Mouse (Mus musculus): ENCODE data around the gene Card14.
"Not testable (repeated sequence)": the region's sequence is repeated elsewhere in the genome, so short reads cannot be mapped to it uniquely, and the experiment has no call there.

The Card14 gene

DNA sequence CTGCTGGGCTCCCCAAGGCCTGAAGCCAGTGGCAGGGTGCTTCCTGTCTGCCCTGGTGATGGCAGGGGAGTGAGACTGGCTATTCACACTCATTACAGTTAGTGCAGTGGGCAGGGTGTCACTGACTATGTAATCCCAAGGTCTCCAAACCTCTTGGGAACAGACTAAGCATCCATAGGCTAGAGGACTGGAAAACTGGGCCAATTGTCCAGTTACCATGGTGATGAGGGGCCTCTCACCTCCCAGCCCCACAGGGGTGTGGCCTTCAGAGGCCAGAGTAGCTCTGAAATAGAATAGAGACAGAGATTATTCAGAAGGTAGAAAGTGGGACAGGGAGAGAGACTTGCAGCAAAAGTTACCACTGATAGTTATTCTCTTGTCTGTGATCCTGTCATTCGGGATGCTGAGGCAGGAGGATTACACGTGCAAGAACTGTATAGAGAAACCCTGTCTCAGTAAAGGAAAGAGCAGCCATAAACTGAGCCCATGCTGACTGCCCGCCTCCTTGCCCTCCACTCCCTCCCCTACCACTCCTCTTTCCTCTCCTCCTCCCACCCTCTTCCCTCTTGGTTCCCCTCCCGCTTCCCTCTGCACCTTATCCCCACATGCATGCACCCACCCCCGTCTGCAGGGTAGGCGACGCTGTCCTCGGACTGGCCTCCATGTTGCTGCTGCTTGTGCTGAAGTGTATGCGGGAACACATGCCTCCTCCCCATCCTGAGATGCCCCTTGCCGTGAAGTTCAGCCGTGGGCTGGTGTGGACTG lies 55.4 kb downstream of the Card14 start:
- no peak for DNase-seq

DNA sequence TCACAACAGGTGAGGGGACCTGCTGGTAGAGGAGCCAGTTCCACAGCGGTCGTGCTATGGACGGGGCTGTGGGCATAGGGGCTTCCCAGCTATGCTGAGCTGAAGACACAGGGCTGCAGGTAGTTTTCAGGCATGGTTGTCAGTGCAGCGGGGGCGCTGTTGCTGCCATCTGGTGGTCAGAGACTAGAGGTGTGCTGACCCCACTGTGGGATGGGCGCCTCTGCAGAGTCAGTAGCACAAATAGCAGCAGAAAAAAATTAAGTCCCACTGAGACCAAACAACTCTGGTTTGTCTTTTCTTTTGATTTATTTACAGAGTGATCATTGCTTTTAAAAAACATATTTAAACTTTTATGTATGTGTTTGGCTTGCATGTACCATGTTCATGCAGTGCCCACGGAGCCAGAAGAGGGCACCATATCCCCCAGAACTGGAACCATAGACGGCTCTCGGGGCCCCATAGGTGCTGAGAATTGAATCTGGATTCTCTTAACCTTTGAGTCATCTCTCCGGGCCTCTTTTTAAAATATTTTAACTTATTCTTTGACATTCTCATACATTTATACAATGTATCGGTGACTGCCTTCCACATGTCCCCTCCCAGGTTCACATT lies 56.1 kb downstream of the Card14 start:
- peak; percentile 71 to 82 for DNase-seq

DNA sequence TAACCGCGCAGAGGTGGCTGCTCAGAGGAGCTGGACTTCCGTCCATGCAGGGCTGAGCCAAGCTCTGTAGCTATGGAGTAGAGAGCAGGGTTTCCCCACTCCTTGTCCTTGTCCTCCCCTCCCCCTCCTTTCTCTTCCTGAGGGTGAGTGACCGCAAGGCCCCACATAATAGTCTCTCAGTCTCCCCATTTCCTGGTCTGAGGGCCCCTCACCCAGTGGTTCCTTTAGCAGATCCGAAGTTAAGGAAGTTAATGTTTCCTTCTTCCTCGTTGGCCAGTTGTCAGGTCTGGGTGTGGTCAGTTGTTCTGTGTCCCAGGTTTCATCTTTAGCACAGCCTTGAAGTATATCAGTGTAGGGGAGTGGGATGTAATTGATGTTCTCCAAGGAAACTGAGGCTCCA lies 67.9 kb downstream of the Card14 start:
- DNase-seq = no peak

DNA sequence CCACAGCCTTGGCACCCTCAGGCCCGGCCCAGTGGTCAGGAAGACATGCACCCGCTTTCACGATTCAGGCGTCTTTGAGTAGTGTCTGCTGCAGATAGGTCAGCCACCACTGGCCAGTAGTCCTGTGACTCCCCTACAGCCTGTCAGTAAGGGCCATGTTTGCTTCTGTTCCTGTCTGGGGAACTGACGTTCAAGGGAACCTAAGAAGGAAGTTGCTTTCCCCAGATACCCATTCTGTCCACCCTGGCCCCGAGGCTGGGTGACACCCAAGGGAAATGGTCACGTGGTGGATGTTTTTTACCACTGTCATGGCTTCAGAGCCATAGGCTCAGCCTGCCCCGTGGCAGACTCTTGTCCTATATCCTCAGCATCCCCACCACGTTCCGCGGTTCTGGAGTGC lies 69.8 kb downstream of the Card14 start:
- DNase-seq = no peak

DNA sequence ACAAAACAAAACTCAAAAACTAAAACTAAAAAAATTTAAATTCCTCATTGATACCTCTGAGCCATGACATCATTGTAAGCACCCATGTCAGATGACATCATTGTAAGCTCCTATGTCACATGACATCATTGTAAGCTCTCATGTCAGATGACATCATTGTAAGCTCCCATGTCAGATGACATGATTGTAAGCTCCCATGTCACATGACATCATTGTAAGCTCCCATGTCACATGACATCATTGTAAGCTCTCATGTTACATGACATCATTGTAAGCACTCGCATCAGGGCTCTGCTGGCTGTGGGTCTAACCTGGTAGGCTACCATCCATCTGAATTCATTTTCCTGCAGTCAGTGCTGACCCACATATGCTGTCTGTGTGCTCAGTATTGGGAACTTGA lies 71.0 kb downstream of the Card14 start:
- DNase-seq = no peak

DNA sequence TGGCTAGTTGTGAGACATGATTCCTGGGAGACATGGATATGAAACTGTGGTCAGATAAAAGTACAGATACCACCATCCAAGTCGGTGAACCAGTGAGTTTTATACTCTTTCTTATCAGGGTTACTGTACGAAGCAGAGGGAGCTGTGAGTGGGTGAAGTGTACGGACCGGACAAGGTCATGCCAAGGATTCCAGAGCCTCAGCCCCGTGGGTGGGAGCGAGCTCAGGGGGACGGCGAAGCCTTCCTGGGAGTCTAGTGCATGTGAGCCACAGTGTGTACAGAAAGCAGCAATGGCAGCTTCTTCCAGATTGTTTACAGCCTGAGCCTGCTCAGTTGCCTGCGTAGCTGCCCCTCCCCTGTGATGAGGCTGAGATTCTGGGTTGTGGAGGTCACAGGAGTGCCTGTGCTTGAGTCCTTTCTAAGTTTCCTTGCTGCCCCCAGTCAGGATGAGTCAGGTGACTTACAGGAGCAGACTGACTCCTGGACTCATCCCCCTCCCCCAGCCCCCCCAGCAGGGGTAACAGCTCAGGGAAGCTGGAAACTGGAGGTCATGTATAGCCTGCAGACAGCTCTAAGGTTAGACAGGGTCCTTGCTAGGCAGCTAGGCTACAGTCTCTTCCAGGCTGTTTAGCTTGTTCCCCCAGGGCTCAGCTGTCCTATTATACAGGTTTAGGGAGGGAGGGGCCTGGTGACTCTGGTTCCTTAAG lies 74.2 kb downstream of the Card14 start:
- DNase-seq = no peak

DNA sequence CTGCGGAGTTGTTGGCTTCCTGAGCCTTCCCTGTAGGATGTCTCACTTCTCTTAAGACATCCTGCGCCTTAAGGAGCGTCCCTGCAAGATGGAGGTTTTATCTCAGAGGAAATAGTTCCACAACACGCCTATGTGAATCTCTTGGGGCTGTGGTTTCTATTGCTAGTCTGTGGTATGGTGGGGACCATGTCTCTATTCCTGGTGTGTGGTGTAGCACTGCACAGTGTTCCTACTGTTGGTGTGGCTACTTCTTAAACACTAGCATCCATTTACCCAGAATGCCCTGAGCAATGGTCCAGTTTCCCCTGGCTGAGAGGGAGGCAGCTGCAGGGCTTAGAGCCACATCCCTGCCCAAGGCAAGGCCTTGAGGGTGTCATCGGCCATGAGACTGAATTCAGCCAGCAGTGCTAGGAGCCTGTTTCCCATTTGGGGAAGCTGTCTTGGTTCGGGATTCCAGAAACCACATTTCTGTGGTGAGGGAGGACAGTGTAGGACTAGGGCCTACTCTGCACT lies 74.8 kb downstream of the Card14 start:
- DNase-seq = no peak

DNA sequence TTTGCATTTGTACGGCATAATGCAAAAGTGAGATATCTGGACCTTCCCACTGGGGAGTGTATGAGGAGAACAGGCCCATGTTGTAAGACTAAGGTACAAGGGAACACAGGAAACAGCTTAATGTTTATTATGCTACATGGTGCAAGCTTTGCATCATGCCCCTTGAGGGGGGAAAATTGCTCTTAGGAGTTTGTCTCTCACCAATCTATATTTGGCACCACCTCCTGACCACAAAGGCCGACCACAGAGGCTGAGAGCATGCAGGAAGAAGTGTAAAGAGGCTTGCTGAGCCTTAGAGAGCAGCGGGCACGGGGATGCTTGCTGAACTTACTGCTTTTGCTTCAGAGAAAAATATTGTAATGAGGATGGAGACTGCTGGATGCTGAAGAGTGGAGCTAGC lies 77.3 kb downstream of the Card14 start:
- no peak for DNase-seq

DNA sequence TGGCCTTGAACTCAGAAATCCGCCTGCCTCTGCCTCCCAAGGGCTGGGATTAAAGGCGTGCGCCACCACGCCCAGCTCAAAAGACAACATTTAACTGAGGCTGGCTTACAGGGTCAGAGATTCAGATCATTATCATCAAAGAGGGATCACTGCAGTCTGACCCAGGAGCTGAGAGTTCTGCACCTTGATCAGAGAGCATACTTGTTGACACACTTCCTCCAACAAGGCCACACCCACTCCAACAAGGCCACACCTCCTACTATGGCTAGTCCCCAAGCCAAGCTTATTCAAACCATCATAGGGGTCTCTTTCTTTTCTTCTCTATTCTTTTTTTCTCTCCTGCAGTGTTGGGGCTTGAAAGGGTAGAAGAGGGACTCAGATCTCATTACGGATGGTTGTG lies 78.7 kb downstream of the Card14 start:
- DNase-seq = no peak

DNA sequence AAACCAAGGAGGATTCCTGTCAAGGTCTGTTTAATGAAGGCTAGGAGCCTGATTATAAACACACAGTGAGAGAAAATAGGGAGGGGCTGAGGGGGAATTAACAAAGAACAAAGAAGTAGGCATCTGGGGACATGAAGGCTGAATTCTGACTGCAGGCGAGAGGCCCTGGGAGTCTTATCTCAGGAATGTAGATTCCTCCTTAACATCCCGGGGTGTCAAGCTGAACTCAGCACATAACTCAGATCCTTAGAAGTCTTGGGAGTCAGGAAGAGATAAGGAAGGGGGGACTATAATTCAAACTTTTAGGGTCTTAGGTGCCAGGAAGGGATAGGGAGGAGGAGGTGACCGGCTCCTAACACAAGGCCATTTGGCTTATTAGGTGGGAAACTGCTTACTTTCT lies 79.7 kb downstream of the Card14 start:
- not testable (repeated sequence) for DNase-seq

DNA sequence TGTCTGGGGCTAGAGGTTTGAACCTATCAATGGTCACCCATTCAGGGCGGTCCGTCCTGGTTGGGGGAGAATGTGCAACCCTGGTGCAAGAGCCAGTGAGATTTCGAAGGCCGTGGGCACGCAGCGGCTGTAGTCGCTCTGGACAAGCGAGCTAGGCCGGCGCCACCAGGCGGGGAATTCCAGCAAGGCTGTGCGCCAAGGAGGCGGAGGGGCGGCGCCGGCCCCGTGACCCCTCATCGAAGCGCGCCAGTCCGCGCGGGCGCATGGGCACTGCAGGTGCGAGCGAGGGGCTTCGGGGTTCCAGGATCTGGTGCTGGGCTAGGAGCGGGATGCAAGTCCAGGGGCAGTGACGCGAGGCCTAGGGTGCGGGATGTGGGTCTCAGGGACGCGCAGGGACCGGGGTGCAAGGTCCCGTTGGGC lies 82.3 kb downstream of the Card14 start:
- peak; percentile 55 to 66 for DNase-seq

DNA sequence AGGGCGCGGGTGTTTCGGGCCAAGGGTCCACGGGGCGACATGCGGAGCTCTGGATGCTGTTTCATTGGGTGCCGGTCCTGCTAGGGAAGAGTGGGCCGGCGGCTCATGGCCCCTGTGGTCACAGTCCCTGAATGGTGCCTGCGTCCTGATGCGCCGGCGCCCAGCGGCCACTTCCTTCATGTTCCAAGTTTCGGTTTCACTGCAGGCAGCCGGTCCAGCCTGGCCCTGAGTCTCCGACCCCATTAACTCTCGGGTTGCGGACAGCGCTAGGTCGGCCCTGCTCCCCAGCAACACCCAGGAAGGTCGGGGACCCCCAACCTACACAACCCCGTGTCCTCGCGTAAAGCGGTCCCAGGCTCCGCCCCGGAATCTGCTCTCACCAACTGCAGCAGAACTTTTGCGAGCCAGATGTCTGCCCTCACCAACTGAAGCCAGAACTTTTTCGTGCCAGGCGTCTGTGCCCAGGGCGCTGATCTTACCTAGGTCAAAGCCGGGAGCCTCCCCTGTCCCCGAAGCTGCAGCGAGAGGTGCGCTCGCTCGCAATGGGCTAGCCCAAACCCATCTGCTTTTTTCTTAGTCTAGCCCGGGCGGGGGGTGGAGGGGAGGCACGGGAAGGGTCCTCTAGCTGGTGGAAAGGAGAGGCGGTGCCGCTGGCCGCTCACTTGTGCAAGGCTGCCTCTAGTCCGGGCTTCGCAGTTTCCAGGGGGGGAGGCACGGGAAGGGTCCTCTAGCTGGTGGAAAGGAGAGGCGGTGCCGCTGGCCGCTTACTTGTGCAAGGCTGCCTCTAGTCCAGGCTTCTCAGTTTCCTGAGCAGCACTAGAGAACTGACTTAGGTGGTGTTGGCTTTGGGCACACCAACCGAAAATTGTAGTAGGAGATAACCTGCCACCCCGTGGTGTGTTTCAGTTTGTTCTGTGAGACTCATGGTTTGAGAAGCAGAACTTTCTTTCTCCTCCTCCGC lies 83.0 kb downstream of the Card14 start:
- peak; percentile 15 to 43 for DNase-seq

DNA sequence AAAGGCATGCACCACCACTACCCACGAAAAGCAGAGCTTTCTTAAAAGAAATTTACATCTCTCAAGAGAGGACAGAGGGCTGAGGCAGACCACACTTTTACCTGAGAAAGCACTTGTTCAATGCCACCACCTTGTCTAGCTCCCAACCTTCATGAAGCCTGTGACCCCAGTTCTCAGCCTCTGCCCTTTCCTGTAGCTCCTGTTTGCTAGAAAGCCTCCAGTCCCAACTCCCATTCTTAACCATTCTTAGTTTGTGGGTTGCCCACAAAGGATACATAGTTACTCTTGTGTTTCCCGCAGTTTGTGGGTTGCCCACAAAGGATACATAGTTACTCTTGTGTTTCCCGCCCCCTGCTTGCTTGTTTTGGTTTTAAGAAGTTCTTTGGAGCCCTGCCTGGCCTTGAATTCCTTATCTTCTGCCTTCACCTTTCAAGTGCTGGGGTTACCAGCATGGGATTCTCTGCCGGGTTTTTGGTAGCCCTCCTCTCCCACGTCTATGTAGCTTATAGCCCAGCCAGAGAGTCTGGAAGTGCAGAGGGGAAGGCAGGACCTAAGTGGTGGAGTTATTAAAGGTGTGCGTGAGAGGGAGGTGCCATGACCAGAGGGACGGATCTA lies 83.9 kb downstream of the Card14 start:
- no peak for DNase-seq

DNA sequence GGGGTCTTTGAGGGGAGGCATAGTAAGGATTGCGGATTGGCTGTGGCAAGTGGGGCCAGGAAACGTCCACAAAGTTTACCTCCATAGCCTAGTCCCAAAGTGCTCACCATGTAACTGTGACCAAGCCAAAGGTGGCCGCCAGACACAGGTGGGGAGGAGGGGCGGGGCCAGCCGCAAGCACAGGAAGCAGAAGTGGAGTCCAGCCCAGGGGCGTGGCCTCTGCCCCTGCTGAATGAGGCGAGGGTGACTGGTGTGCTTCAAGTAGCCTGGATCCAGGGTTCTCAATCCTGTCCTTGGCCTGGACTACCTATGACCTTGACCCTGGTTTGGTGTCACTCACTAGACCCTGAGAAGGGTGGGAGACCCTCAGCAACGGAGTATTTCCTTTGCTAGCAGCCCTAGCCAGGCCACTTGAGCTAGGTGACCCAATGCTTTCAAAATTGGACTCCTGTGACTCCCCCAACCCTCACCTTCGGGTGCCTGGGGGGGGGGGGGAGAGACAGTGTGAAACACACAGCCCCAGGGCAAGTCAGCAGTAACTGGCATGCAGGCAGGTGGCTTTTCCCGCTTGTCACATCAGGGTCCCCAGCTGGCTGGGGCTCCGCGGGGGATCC lies 84.5 kb downstream of the Card14 start:
- peak in 1 of 2 experiments; percentile 11 for DNase-seq

DNA sequence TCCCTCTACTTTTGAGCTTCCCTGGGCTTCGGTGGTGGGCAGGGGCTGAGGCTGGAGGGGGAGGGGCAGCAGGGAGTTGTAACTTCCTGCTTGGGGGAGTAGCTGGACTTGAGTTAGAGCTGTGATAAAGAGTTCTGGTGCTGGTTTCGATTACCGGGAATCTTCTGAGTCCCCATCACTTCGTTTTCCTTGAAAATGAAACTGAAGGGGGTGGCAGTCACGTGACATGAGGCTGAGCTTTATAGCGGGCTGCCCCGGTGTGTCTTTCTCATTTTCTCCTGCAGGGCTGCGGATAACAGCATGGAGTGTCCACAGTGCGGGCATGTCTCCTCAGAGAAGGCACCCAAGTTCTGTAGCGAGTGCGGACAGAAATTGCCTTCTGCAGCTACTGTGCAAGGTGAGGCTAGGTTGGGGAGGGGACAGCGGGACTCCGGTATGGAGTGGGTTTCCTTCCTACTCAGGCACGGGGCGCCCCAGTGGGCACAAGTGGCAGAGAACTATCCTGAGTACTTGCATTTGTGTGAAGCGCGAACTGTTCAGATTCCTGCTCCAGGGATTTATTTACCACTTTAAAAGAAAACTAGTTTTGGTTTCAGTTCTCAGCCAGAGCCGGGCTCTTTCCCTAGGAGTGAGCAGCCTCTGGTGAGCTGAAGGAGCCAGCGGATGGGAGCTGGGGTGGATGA lies 85.4 kb downstream of the Card14 start, which contains the start of gene Rnf213:
TSS of gene Rnf213 (plus strand) at position 301 of the 683 bp plus-strand sequence.
- DNase-seq = peak; percentile 19

DNA sequence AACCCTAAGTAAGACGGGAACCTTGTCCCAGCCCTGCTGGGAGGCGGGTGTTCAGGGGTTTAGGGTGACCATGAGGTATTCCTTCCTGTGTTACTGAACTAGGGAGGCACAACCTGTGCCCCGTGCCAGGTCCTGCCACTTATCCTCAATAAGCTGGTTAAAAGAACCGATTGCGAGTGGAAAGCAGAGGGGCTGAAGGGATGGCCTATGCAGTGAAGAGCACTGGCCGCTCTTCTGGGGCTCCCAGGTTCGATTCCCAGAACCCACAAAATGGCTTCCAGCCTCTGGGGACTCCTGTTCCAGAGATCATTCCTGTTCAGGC lies 85.9 kb downstream of the Card14 start:
- DNase-seq = no peak

DNA sequence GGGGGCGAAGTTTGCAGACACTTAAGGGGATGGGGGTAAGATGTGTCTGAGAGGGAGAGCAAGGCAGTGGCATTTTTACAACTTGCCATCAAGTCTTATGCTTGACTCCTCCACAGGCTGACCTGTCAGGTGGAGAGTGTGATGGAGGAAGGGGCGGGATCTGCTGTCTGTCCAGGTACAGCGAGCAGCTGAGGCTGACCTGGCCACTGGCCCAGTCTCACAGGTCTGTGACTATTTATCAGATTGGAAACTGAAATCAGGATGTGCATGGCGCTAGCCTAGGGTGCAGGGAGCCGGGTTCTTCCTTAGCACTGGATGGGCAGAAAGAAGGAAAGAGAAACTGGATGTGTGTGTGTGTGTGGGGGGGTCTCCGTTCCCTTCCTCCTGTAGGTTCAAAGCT lies 86.6 kb downstream of the Card14 start:
- DNase-seq = no peak

All from cerebellum, adult 18-20 months (tissue).